Mouse (Mus musculus) stomach, postnatal 0 days (tissue): ENCODE measurements around the gene Nudt22.

Experiments
- CTCF ChIP-seq: IDR thresholded peaks from 2 replicates; pipeline ENCODE4 v1.5.1; 2016; ENCODE audit warnings: antibody characterized with exemption, low read depth, mild to moderate bottlenecking, moderate library complexity
- EP300 ChIP-seq: optimal IDR thresholded peaks from 2 replicates; pipeline ENCODE3; 2016; ENCODE audit warnings: antibody characterized with exemption

- TF ChIP-seq CTCF (no peak), EP300 (no peak)
Observed at GRCm38 (mm10) chr19:7041171-7041570, 45.3 kb upstream of the Nudt22 start.
